Mouse (Mus musculus) fat pad, adult 2 months (tissue): ENCODE results near the gene Rhoh.

Experiments used
- DNase-seq: peaks from one replicate; pipeline ENCODE4 v3.0.0-alpha.2; 2011; ENCODE audit warnings: low read depth, low spot score; ENCODE audit errors: extremely low read depth

Gene Rhoh

DNA sequence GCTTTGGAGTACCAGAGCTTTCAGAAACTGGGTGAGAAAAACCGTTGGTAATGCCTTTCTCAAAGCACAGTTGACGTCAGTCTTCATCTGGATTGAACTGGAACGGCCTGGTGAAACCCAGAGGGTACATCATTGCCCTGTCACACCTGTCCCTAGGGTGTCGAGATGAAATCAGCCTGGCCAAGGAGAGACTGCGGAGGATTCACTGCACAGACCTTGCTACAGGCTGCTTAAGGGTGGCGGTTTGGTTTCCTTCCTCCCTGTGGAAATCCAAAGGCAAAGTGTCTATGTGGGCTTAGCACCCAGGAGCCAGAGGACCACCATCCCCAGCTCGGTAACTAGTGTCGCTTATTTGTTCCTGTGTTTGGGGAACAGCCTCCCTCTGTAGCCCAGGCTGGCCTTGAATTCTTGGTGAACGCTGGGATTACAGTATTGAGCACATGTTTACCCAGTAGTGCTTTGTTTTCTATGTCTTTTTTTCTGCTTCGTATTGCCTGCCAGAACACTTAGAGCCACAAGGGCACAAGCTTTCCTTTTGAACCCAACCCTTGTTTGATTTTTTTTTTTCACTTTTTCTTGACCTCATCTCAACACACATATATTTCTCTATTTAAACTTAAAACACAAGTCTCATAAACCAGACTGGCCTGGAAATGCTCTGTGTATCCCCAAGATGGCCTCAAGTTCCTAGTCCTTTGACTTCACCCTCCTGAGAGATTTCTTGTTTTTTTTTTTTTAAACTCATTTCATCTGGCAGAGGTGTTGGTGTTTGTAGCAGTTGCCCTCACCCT lies at the start of gene Rhoh:
Gene Rhoh, plus strand, starts transcription at position 60 of the 791 bp plus-strand sequence.
- DNase-seq = no peak

DNA sequence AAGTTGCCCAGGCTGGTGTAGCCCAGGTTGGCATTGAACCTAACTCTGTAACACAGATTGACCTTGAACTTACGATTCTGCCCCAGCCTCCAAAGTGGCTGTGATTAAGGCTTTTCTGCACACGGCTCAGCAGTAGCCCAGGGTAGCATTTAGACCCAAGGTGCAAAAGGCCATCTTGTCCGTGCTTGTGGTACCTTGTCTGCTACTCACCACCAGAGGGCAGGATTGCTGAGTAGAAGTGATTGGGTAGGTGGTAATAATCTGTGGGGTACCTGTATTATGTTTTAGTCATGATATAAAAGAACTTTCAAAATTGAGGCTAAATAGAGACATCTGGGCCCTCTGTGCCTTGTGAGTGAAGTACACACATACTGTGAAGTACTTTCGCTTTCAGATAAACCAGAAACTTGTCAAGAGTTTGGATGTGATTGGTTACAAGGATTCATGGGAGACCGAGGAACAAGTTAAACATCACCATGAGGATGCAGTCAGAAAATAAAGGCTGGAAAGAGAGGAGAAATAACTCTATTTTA lies 37.3 kb upstream of the Rhoh start:
- DNase-seq = no peak

DNA sequence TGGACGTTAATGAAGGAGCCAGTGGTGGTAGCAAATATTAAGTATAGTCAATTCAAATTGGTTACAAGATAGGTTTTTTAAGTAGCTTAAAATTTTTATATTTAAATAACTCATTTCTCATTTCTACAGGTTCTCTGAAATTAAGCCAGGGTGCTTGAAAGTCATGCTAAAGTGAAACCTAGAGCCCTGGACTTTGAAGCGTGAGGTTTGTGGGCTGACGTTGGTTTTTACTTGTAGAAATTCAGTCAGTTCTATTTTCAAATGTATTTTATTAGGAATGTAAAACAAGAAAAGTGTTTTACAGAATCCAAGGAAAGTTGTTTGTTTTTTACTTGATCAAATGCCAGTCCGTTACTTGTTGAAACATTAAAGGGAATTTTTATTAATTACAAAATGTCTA lies 34.5 kb upstream of the Rhoh start:
- DNase-seq = no peak

DNA sequence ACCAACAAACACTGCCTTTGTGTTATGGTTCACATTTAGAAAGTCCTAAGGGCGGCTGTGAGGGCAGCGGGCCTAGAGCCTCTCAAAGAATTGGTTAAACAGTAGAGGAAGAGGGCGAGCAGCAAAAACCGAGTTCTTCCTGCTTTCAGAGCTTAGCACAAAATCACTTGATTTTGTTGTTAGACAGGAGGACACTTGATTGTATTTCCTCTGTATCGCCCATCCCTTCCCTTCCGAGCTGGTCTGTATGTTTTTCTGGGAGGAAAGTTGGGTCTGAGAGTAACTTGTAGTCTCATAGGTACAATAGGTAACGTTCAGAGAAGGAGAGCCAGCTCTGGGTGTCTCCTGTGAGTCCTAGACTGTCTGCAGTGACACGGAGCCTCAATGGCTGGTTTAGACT lies 33.9 kb upstream of the Rhoh start:
- no peak for DNase-seq

DNA sequence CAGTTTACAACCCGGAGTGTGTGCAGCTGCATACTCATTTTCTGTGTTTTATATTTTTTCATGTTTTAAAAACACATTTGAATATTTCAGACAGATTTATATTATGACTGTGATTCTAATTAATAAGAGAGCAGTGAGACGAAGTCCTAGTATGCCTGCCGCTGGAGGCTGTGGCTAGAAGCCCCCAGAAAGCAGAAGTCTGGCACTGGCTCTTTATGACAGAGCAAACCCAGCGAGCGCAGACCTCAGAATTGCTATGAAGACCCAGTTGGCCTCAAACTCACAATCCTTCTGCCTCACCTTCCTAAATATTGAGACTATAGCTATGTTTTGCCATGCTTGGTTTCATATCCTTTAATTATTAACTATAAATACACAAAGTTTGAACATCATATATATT lies 32.8 kb upstream of the Rhoh start:
- DNase-seq = no peak

DNA sequence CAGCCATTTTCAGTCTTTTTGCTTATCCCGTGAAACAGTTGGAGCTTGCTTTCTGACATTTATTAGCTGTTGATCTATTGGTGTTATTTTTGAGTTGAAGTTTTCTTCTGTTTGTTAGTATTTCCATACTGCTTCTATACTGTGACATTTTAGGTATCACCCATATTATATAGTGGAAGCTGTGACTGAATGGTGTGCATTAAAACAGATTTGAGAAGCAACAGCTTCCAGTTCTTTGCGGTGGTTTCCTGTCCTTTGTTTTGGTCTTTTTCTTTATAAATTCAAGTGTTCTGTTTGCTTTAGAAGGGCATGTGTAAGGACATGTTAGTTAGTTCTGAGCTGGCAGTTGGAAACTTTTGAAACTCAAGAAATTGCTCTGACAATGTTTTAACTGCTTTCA lies 32.0 kb upstream of the Rhoh start:
- DNase-seq = no peak

DNA sequence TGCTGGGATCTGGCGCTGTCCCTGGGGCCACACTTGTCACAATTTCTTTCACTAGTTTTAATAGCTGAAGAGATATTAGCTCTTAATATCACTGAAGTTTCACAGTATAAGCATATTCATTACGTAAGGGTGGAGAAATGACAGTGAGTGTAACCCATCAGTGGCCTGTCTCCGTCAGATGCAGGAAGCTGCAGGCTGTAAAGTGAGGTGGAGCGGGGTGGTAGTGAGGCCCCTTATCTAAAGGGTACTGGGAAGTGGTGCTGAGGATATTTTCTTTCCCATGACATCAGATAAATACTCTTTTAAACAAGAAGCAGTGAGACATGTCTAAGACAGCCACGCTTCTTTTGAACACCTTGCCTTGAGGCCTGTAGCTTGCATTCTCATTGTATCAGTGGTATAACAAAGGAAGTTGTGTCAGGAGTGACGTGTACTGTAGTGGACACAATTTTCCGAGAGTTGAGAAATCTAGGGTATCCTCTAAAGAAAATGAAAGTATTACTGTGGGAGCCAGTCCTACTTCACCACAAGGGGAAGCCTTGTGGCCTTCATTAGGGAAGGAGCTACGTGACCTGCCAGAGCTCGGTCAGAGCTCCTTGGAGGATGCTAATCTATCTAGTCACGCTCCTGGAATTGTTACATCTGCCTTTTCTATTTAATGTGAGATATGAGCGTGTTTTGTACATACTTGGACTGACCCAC lies 28.9 kb upstream of the Rhoh start:
- DNase-seq = no peak

DNA sequence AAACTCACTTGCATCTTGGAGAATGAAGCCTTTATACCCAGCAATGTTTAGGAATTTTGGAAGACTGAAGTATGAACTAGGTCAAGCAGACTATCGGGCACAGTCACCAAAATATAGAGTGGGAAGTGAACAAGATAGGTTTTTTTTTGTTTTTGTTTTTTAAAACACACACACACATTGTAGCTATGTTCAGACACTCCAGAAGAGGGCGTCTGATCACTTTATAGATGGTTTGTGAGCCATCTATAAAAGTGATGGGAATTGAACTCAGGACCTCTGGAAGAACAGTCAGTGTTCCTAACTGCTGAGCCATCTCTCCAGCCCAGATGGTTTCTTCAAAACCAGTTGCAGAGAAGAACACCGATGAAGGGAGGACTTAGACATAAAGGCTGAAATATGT lies 27.9 kb upstream of the Rhoh start:
- no peak for DNase-seq

DNA sequence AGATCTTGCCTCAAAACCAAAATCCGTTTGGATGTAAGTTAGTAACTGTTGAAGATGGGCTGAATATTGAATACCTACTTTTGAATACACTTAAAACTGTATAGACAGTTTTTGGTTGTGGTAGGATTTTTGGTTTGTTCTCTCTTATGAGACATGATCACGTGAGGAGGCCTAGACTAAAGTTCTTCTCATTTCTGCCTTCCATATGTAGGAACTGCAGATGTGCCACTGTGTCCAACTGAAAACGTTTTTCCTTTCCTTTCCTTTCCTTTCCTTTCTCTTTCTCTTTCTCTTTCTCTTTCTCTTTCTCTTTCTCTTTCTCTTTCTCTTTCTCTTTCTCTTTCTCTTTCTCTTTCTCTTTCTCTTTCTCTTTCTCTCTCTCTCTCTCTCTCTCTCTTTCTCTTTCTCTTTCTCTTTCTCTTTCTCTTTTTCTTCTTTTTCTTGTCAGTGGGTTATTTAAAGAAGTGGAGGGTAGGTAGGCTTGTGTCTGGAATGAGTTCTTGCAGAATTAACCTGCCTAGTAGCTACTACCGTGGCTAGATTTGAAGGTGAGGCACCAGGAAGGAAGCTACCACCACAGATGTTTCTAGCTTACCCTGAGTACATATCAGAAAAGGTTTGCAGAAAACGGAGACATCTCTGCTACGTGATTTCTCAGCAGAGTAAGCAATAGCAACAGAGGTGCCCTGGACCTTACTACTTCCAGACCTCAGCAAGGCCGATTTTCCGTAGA lies 27.1 kb upstream of the Rhoh start:
- DNase-seq = no peak

DNA sequence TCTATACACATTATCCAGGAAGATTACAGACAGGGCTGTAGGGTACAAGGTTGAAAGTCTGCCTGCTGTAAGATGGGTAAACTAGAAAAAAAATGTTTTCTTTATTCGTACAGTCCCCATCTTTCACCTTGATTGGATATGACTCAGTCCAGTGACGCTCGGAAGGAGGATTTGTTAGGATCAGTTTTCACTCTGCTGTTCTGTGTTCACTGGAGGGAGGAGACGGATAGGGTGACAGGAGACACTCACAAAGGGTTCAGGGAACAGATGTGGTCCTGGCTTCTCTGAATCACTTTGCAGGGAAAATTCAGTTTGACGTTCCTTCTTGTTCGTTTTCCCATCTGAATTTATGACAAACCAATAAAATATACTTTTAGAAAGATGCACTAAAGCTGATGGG lies 23.0 kb upstream of the Rhoh start:
- no peak for DNase-seq

DNA sequence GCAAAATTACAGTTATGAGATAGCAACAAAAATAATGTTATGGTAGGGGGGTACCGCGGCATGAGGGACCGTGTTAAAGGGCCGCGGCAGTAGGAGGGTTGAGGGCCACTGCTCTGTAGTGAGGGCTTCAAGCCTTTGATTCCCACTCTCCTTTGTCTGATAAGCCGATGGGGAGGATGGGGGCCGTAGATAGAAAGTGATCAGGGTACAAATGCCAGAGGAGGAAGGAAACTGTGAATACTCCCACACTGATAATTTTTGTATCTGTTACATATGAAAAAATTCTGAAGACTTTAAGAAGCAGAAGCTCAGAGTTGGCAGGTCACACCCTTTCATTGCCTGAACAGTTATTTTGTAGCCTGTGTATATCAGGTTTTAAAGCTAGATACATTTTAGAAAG lies 18.1 kb upstream of the Rhoh start:
- DNase-seq = no peak

DNA sequence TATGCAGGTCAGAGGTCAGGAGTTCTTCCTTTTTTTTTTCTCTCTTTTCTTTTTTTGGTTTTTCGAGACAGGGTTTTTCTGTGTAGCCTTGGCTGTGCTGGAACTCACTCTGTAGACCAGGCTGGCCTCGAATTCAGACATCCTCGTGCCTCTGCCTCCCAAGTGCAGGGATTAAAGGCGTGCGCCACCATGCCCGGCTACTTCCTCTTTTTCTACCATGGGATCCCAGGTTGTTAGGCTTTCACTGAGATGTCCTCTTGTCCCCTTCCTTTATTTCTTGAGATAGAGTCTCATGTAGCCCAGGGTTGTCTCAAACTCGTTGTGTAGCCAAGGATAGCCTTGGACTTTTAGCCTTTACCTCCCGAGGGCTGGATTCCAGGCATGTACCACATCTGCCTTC lies 14.5 kb upstream of the Rhoh start:
- DNase-seq = no peak

DNA sequence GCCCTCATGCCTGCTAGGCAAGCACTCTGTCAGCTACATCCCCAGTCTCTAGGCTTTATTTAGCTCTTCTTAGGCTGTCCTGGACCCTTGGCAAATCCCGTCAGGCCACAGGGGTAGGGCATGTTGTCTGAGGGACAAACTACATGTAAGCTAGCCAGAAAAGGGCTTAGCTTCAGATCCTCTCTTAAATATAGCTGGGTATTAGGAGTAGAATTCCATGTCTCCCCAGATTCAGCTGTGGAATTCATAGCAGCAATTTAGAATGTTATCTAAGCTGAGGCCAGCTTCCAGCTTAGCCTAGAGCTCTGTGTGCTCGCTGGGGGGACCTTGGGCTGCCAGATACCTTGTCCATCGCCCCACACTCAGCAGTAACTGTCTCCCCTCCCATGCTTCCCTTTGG lies 14.1 kb upstream of the Rhoh start:
- no peak for DNase-seq

DNA sequence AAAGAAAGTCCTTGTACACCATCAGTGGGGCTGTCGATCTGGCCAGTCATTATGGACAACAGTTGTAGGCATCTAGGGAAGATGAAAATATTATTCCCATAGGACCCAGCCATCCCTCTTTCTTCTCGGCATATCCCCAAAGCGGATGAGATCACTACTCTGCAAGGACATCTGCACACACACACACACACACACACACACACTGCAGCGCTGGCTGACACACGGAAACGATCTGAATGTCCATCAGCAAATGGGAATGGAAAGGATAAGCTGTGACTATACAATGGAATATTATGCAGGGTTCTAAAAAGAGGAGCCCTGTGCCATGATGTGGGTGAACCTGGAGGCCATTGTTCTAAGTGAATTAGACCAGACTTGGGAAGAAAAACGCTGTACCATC lies 13.4 kb upstream of the Rhoh start:
- DNase-seq = no peak

DNA sequence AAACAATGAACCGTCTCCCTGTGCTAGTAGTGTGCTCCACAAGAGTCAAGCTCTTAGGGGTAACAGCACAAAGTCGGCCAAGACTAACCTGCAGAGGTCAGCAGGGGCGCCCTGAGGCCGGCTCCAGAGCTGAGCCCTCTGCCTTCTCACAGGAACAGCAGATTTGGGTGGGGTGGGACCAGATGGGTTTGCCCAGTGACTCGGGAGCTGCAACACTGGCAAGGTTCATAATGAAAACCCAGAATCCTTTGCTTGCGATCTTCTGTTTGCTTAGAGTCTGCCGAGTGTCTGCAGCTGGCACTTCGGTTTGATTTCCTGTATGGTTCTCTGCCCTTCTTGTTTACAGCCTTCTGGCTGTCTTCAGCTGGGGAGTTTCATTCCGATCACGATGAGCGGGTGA lies 10.2 kb upstream of the Rhoh start:
- DNase-seq = no peak

DNA sequence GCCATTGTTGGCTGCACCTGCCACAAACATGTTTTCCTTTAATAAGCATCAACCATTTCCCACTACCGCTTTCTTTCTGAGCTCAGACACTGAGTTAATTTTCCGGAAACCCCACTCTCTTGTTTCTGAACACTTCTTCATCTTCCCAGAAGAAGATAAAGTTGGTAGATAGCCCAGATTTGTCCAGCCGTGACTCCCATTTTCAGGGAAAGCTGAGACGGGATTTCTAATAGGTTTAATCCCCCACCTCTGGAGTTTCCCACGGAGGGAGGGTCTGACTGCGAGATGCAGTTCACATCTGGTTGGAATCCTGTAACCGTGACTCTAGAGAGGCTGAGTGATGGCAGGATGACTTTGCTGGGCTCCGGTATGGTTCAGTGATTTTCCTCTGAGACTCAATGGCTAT lies 6.2 kb upstream of the Rhoh start:
- no peak for DNase-seq

DNA sequence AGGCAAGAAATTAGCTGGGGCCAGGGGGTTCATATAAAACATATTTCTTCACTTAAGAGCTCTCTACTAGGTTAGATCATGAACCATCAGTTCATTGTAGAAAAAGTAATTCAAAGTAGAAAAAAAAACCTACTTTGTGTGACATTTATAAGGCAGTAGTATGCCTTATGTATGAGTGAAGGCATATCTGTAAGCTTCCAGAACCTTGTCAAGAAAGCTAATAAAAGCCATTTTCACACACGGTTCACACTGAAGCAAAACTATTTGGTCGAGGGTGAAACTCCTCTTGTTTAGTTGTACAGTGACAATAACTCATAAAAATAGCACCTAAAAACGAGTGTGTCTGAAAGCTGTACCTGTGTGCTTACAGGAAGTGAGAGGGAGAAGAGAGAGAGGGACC lies 5.4 kb upstream of the Rhoh start:
- DNase-seq = no peak

DNA sequence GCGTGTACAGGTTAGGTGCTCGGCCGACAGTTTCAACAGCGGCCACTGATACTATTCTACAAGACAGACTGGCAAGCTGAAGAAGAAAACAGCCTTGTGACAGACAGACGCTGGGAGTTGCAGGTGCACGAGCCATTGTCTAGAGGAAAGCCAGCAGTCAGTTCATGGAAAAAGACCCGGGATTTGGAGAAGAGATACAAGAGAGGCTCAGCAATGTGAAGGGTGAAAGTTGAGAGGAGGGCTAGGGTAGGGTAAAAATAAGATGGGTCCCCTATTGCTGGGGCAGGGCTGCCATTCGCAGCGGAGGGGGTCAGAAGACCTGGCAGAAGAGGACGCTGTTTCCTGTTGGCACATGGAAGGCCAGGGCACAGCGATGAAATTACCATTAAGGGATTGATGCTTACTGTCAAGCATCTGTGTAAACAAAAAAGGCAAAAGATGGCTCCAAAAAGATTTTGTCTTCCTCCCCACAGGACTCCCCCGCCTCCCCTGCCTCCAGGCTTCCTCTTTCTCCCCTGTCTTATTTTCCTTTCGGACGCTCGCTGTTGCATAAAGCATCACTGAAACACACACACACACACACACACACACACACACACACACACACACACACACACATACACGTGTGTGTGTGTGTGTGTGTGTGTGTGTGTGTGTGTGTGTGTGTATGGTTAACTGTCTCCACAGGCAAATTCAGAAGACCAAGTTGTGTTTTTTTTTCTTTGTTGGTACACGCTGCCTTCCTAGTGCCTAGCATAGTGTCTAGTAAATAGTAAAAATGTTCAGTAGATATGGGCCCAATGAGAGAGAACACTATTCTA lies 4.2 kb upstream of the Rhoh start:
- DNase-seq = no peak

DNA sequence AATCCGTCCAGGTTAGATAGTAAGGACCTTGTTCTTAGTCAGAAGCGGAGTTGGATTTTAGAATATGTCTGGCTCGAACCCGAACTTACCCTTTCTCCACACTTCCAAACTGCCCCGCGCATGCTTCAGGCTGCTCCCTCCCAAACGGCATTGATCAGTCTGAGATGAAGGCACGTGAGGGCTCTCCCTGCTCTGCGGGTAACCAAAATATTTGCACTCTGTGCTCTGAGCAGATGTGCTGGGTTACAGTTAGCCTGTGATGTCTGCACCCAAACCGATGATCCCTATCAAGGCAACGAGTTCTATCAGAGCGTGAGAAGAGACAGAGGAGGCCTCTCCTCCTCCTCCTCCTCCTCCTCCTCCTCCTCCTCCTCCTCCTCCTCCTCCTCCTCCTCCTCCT lies 3.1 kb upstream of the Rhoh start:
- no peak for DNase-seq

DNA sequence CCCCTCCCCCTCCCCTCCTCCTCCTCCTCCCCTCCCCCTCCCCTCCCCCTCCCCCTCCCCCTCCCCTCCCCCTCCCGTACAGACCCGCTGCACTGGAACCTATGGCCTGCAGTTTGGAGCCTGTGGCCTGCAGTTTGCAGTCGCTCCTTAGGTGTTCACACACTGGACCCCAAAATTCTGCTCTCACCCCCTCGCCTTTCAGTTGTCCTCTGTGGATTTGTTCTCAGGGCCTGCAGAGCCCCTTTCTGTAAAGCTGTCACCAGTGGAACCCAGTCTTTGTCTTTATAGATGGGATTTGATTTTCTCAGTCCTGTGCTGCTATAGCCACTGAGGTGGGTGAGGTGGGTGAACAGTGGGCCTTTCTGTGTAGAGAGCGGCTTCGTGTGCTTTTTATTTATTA lies 2.7 kb upstream of the Rhoh start:
- DNase-seq = no peak

DNA sequence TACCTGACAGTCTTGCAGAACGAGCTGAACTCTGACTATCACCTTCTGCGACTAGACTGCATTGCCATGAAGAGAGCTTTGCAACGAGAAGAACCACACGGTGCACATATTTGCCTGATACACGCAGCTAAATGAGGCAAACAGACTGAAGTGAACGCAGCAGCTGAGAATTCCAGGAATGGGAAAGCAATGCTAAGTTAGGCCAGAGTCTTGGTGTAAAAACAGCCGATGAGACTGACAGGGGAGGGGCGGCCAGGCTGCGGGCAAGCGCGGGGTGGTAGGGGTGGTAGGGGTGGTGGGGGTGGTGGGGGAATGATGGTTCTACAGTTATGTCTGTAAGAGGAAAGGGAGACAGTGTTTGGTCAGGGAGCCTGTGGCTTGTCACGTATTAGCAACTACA lies 2.1 kb upstream of the Rhoh start:
- no peak for DNase-seq
